Mouse (Mus musculus): ENCODE measurements around the gene Ing2.

- TF ChIP-seq EP300 (IDR thresholded peaks at IDR 0.05; ENCODE audit: low read depth) (no peak), CTCF (IDR thresholded peaks at IDR 0.05; ENCODE audit: low read depth) (no peak)
Observed at GRCm38 (mm10) chr8:47662716-47663115, 12.6 kb downstream of the Ing2 start.

Data from heart, postnatal 0 days (tissue).